Mouse (Mus musculus) adrenal gland, adult (tissue): ENCODE measurements at regions not wholly inside any gene's neighbourhood (a gene's known extent, or its start where the extent isn't known, plus 50 kb on each side); places are given as distances from the start of the nearest gene placed in this dataset.

ENCODE experiments used
- DNase-seq, 2 experiments: peaks; one replicate each; pipeline ENCODE4 v3.0.0; 2022 to 2023; ENCODE audit warnings: low spot score in 1 of 2; ENCODE audit not compliant: inconsistent age in 2 of 2

DNA sequence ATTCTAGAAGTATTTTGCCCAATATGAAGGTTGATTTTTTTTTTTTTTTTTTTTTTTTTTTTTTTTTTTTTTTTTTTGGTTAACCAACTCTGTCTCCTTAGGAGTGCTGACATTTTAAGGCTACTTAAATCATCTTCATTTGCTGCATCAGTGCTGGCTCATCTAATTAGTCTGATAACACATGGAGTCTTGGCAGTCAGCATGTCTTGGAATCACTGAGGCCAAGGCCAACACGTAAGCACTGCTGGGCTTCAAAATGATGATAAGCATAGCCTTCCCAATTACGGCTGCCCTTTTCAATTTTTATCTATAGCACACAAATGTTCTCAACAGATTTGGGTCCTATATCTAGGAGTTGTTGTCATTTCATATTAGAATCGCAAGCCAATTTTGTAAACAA is 121.5 kb upstream of the Bche start:
- DNase-seq, result peak in 1 of 2 experiments; percentile 22
